Mouse (Mus musculus) WW6 (cell line): ENCODE data around the gene Ciapin1.

Experiments used
- DNase-seq: peaks from one replicate; pipeline ENCODE4 v3.0.0-alpha.2; 2013; ENCODE audit warnings: low read depth, low spot score

Ciapin1 gene

DNA sequence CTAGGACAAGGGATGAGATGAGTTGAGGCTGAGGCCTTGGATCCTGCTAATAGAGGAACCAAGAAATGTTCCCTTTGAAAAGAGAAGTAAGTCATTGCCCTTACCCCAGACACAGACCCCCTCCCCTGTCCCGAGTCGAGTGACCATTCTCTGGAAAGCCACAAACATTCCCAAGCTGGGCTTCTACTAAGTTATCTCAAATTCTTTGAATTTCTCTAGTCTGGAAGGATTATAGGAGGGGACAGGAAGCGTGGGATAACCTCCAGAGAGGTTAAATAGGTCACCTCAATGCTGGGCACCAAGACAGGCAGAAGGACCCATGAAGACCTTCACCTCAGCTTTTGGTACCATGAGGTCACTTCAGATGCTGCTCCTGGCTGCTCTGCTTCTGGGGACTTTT, 28.0 kb downstream of the Ciapin1 start, which contains the start of gene Ccl17:
Gene Ccl17, plus strand, starts transcription at position 301 of the 400 bp plus-strand sequence.
- no peak for DNase-seq

DNA sequence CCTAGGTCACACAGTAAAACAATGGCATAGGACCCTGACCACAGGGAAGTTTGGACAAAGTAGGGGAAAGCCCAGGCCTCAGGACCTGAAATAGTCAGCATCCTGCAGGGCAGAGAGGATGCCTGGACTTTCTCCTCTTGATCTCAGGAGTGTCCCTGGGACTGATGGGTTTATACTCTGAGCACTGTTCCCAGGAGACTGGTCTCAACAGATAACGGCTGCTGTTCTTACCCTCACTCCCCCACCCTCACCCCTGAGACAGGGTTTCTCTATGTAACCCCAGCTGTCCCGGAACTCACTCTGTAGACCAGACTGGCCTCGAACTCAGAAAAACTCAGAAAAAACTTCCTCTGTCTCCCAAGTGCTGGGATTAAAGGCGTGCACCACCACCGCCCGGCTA, 29.8 kb downstream of the Ciapin1 start:
- DNase-seq: no peak

DNA sequence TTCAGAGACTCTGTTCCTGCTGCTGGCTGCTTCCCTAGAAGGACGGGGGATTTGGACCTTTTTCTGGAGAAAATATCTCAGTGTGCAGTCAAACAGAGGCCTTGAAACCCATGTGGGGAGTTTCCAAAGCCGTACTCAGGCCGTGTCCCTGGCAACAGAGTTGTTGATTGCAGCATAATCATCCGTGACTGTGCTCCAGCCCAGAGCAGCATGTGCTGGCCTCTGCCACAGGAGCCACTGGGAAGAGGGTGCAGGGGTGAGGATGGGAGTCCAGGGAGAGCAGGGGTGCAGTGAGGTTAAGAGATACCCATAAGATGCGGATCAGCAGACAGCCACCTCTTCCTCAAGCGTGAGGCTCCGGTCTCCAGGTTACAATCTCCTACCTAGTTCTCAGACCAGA, 30.7 kb downstream of the Ciapin1 start:
- no peak for DNase-seq

DNA sequence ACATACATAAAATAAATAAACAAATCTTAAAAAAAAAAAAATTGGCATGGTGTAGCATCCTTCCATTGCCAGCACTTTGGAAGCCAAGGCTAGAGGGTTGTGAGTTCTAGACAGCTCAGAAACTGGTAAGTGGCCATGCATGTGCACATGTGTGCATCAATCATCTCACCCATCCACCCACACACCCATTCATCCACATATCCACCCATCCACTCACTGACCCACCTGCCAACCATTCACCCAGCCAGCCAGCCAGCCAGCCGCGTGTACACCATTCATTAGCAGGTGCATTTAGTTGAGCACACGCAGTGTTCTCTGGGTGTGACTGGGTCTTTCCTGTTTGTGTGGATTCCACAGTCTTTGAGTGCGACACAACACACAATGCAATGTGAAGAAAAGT, 32.3 kb downstream of the Ciapin1 start:
- DNase-seq: no peak

DNA sequence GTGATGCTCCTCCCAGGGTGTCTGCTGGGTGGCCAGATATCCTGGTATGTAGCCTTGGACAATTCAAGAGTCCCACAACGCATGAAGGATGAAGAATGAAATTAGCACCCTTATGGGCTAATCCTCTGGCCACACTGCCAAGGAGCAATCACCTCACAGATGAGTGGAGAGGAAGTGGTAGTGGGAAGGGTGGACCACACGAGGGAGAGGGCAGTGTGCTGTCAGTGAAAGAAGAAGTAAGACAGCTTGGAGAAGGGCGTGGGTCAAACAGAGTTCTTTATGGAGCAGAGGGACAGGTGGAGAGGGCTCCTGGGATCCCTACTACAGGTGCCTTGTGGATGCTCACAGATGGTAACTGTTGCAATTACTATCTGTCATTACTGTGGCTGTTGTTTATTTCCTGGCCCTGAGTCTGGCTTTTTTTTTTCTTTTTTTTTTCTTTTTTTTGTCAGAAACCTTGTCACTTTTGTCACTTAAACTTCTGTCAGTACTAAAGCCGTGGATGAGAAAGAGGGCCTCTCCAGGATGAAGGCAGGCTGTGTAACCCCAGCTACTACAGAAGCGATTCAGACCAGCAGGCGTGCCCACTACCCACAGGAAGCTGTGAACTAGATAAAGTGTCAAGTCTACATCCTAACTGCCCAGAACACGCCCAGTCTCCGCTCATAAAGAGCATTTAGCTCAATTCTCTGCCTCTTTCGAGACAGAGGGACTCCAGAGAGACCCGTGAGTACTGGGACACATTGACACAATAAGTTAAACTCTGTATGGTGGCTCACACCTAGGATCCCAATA, 33.4 kb downstream of the Ciapin1 start:
- DNase-seq: no peak

DNA sequence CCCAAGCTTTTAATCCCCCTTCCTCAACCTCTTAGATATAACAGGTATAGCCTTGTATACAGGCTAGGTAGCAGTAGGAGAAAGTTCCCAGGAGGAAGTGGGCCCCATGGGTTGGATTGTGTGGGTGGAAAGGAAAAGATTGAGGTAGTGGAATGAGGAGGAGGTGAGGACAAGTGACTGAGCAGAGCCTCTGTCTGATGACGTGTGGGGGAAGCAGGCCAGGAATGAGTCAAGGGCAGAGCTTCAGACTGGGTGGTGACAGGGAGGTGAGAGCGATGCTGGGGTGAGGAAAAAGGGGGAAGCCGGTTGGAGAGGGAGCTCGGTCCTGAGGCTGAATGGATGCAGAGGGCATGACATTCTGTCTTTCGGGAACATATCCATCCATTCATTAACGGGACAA, 34.6 kb downstream of the Ciapin1 start:
- DNase-seq: no peak

DNA sequence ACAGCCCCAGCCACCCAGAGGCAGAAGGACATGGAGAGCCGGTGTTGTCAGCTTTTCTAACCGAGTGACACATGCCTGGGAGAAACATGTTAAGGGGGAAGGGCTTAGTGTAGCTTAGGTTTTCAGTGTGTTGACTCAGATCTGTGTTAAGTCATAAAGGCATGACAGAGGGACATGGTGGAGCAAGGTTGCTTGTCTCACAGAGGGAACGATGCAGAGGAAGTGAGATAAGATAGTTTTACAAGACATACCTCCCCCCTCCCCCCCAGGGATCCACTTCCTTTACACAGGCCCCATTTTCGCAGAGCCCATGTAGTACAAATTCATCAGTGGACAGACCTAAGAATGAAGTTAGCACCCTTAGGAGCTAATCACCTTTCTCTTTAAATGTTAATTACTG, 35.8 kb downstream of the Ciapin1 start:
- DNase-seq: no peak

DNA sequence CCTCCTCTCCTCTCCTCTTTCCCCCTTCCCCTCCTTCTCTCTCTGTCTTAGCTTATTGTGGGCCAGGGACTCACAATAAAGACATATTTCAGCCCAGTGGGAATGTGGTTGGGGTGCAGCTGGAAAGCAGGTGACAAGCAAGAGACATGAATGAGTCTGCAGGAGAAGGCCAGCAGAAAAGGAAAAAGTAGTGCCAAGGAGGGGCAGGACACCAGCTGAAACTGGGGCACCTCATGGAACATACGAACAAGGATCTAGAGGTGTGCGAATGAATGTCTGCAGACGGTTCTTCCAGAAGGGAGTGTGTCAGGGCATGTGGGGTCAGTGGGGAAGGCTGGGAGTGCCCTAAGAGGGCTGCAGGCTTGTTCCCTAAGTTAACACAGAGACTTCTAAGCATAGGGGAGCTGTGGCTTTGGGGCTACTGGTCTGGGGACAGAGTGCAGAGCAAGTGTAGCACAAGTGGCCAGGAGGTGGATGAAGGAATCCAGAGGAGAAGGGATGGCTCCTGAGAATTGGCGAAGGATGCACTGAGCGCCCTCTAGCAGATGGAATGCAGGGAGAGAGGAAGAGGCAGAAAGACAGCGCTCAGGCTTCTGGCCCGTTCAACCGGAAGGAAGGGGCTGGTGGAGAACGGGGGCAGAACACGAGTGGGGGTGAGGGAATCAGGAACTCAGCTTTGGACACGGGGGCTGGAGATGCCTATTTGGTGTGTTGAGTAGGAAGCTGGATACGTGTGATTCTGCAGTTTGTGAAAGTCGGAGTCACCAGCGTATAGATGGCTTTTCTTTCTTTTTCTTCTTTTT, 36.7 kb downstream of the Ciapin1 start:
- DNase-seq: no peak

DNA sequence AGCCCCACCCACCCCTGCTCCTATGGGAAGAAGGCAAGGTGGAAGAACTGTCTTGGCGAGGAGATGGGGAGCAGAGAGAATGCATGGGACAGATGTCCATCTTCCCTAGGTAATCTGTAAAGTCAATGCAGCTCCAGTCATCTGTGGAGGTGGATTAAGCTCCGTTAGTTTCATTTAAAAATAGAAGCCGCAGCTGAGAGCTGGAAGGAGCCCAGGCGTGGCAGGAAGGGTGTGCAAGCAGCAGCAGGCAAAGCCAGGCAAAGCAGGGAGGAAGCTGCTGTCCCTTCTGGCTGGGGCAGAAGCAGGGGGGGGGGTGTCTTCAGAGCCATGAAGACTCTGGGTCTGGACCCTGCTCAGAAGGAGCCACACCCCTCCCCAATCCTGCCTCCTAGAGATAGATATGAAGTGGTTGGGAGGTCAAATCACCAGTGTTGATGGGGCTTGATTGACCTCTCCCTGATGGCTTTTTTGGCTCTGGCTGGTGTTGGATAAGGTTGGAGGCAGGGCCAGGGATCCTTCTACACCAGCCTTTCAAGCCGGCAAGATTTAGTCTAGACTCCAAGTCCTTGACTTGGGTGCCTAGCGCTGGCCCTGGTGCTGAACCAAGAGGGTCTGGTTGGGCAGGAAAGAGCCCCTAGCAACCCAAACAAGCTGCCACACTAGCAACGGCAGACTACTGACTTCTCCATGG, 37.7 kb downstream of the Ciapin1 start:
- DNase-seq: no peak

DNA sequence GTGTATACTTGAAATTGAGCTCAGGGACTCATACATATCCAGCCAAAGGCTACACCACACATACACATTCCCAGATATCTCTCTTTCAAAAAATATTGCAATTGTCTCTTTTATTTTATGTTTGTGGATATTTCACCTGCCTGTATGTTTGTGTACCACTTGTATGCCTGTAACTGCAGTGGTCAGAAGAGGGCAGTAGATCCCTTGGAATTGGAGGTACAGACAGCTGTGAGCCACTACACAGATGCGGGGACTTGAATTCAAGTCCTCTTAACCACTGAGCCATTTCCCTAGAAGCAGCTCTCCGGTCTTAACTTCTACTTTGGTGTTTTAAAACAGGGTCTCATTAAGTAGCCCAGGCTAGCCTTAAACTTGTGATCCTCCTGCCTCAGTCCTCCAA, 43.4 kb downstream of the Ciapin1 start:
- no peak for DNase-seq

DNA sequence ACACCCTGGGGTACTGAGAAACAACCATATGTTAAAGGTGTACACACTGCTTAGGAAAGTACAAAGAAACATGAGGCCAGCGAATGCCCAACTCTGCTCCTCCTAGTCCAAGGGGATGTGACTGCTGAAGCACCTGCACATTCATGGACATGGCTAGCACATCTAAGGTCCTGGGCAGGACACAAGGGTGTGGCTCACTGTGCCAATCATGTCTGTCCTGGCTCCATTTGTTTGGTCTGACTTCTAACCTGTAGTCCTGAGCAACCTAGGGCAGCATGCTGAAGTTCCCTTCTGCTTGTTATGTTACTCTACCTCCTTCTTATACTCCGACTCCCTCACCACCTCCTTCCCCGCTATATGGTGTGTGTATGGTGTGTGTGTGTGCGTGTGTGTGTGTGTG, 43.8 kb downstream of the Ciapin1 start:
- no peak for DNase-seq

DNA sequence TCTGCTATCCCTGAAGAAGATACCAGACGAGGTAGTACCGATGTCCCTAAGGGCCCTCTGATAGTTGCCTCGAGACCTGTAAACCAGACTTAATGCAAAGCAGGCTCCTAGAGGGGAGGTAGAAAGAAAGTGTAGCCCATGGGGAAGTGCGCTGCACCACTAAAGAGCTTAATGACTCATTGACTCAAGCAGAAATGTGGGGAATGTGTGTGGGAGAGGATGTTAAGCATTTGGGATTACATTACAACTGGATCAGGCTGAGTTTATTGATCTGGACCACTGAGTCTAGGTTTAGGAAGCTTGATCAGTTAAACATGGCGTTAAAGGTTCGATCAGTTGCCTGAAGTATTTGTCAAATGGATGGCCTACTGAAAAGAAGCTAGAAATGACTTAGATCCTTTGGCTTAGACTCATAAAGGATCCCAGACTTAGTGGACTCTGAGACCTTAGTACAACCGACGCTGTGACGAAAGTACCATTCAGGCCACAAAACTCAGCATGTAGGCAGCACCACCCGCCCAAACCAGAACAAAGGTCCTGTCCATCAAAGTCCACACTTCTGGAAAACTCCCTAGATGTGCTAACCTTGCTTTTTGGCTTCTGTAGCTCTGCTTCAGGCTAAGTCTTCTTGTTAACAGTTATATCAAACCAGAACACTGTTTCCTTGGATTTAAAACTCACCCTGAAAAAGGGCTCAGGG, 48.8 kb downstream of the Ciapin1 start:
- DNase-seq: no peak

DNA sequence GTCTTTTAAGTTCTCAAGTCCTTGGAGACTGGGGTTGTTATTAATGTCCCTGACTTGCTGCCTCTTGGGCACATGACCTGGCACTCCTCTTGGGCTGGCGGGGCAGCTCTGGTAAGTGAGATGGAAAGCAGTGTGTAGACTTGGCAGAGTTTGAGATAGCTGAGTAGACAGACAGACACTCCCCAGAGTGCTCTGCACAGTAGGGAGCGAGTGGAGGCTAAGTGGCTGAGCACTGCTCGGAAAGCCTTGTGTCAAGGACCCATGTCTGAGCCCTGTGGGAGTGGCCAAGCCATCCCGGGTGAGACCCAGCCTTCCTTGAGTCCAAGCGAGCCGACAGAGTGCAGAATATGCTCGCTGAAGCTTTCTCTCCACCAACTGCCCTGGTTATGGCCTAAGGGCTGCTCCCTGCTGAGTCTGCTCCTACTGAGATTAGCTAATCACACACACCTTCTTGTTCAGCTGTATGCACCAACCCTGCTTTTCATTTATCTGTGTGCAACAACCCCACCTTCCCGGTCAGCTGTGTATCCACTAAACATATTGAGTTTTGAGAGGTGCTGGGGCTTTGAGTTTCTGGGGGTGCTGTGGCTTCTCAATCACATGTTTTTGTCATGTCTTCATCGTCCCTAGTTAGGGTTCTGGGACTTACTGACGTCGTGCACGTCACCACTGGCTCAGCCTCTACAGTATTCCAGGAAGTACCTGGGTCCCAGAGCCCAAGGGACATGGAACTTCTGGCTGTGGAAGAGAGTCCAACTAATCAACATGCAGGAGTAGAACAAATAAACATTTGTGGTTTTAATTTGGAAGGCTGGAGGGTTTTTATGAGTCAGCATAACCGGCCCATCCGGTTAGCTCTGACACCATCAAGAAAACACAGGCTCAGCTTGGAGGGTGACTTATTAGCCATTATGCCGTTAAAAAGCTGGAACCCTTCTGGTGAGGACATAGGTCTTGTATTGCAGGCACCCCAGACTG, 50.3 kb downstream of the Ciapin1 start:
- no peak for DNase-seq

DNA sequence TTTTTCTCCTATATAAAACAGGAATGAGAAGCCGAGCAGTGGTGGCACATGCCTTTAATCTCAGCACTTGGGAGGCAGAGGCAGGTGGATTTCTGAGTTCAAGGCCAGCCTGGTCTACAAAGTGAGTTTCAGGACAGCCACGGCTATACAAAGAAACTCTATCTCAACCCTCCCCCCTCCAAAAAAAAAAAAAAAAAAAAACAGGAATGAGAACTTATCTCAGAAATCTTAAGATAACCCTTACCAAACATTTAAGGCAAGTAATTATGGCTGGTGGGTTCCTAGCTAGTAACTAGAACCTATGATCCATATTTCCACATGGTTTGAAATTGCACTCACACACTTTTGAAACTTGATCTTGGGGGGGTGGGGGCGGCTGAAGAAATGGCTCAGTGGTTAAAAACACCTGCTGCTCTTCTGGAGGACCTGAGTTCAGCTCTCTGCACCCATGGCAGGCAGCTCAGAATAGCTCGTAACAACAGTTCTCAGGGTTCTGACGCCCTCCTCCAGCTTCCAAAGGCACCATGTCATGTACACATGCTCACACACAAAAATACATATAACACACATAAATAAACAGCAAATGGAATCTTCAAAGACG, 52.1 kb downstream of the Ciapin1 start:
- DNase-seq: no peak

DNA sequence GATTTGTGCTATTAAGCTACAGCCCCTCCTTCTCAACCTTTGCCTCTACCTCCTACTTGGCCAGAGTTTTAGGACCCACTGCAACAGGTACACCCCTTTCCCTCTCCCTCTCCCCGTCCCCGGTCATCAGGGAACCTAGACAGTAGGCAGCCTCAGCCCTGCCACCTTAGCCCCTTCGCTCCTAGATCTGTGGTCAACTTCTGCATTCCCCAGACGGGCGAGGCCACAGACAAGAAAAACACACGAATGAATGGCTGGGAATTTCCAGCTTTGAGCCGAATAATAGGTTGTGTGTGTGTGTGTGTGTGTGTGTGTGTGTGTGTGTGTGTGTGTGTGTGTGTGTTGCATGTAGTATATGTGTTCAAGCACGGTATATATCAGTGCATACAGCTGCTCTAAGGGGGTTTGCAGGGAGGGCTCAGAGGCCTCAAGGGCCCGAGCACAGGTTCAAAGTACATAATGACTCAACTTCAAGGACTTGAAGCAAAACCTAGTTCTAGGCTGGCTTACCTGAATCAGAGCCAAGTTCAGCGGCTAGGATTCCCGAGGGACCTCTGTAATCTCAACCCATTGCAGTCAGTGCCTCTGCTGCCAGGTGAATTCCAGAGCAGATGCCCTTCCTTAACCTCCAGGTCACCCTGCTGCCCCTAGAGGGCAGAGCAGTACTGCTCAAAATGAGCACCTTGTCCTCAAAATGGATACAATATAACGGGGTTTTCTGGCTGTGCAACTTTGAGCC, 52.7 kb downstream of the Ciapin1 start:
- no peak for DNase-seq

DNA sequence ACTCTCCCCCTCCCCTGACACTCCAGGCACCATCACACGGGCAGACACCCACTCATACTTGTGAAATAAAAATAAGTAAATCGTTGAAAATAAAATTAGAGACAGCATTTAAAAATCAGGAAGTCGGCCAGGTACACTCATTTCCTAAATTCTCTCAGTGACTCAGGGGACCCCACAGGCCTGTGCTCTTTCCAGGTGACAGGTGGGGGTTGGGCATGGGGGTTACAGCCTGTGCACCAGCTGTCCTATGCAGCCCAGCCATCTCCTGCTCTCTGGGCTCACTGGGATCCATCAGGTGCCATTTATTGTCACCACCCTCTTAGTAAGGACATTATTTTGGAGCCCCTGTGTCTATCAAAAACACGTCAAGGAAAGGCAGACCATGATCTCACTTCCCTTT, 54.3 kb downstream of the Ciapin1 start:
- DNase-seq: no peak

DNA sequence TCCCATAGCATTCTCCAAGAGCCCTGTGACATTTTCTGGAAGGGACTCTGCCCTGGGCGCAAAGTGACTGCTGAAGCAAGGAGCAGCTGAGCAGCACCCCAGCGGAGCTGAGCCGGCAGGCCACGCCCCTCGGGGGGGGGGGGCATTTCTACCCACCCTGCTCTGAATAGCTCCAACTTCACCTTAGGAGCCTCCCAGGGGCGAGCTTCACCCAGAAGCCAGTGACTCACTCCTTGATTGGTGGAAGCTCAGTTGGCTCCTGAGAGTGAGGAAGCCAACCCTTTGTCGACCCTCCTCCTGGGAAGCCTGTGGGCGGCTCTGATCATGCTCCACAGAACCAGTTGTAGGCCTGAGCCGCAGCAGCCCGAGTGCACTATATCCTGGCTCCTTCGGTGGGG, 56.3 kb downstream of the Ciapin1 start:
- DNase-seq: no peak

DNA sequence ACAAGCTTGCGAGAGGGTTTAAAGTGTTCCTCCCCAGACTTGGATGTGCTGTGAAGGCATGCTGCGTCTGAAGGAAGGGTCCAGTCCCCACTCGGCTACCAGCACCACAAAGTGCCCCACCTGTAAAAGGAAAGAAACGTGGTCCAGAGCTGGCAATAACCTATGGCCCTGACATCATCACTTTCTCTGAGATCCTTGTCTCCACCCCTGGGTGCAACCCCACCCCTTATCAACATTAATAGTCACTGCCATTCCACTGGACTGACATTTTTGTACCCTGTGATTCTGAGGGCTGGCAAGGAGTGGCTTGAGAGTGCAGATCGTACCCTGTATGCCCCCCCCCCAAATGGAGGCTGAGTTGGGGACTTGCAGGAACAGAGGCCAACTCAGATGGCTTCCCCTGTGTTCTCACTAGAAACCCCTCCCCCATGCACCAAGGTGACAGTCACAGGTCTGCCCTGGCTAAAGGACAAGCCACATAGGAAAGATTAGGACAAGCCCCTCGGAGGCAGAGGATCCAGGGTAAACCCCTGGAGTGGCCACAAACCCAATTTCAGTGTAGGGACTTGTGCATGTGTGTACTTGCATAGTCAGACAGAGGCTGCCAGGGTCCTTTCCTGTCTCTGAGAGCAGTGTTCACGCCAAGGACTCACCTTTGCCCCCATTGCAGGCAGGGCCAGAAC, 56.9 kb downstream of the Ciapin1 start:
- DNase-seq: no peak
